Mouse (Mus musculus): ENCODE measurements at regions not wholly inside any gene's neighbourhood (a gene's known extent, or its start where the extent isn't known, plus 50 kb on each side); places are given as distances from the start of the nearest gene placed in this dataset.

GRCm38 (mm10) chr8:126165486-126166095 lies 132.8 kb upstream of the Slc35f3 start:
- no peaks in the 10 kb centered on the region for H3K4me1 ChIP-seq (ENCODE audit: control insufficient read depth in 1 of 2, insufficient read depth in 2 of 2)
- H3K36me3 ChIP-seq (replicated peaks in 1 of 2; ENCODE audit: control insufficient read depth in 1 of 2, insufficient read depth in 1 of 2, low read length in 1 of 2) = no peaks in the 10 kb centered on the region
- no peak overlapping the region for H3K27ac ChIP-seq (ENCODE audit: insufficient read depth, low read depth)
- no peak overlapping the region for H3K4me3 ChIP-seq (replicated peaks in 1 of 3; ENCODE audit: low read depth in 2 of 3, low read length in 2 of 3, poor library complexity in 1 of 3)
- dilution Hi-C loops (cut with MboI; ENCODE audit: extremely low pct_ligation_motif_present, extremely low pct_unique_long_range_greater_than_20kb, low sequenced_read_pairs) (no loop called here), in situ Hi-C loops (cut with MboI; ENCODE audit: low pct_ligation_motif_present, low pct_unique_long_range_greater_than_20kb, low sequenced_read_pairs) (no loop called here)
- no peaks in the 10 kb centered on the region for H3K9me3 ChIP-seq (replicated peaks; ENCODE audit: low read length)
- H3K9ac ChIP-seq (ENCODE audit: insufficient read depth, low read depth) = no peak overlapping the region
- H3K4me2 ChIP-seq (ENCODE audit: insufficient read depth, low read depth, poor library complexity, severe bottlenecking) = no peak overlapping the region
- no peak for DNase-seq (ENCODE audit: extremely low read depth)
- peaks cover 68% of the 10 kb centered on the region for H3K27me3 ChIP-seq (replicated peaks)
- TF ChIP-seq USF1 (IDR thresholded peaks at IDR 0.05; ENCODE audit: low read depth, low read length) (no peak), BHLHE40 (IDR thresholded peaks at IDR 0.05; ENCODE audit: low read depth, low read length) (no peak), POLR2A (IDR thresholded peaks at IDR 0.05; ENCODE audit: low read depth, low read length) (no peak), TBP (conservative IDR thresholded peaks at IDR 0.05; ENCODE audit: low read depth, low read length) (no peak), EP300 (IDR thresholded peaks at IDR 0.05; ENCODE audit: low read length) (no peak), ETS1 (conservative IDR thresholded peaks at IDR 0.05; ENCODE audit: low read depth, low read length) (no peak), POLR2AphosphoS2 (IDR thresholded peaks at IDR 0.05; ENCODE audit: low read depth, low read length) (no peak), RAD21 (IDR thresholded peaks at IDR 0.05; ENCODE audit: low read depth, low read length) (no peak), HCFC1 (IDR thresholded peaks at IDR 0.05; ENCODE audit: low read depth, low read length) (no peak), PAX5 (IDR thresholded peaks at IDR 0.05; ENCODE audit: low read length) (no peak), SMC3 (IDR thresholded peaks at IDR 0.05; ENCODE audit: low read depth, low read length) (no peak), RCOR1 (conservative IDR thresholded peaks at IDR 0.05; ENCODE audit: low read depth, low read length) (no peak), ZKSCAN1 (IDR thresholded peaks at IDR 0.05; ENCODE audit: borderline replicate concordance, low read depth, low read length) (no peak), JUND (conservative IDR thresholded peaks at IDR 0.05; ENCODE audit: low read depth, low read length) (no peak), MYC (IDR thresholded peaks at IDR 0.05; ENCODE audit: low read depth, low read length) (no peak), ELF1 (IDR thresholded peaks at IDR 0.05; ENCODE audit: low read depth, low read length) (no peak)
- no peaks in the 10 kb centered on the region for H3K79me2 ChIP-seq (replicated peaks; ENCODE audit: control insufficient read depth, extremely low read depth, insufficient read depth, poor library complexity, severe bottlenecking)

GRCm38 (mm10) chr8:126166394-126166793 lies 132.0 kb upstream of the Slc35f3 start:
- TF ChIP-seq CHD2 (IDR thresholded peaks at IDR 0.05; ENCODE audit: low read length) (no peak), JUND (conservative IDR thresholded peaks at IDR 0.05; ENCODE audit: low read depth, low read length) (no peak)
- Histone ChIP-seq H3K36me3 (replicated peaks in 1 of 2; ENCODE audit: control insufficient read depth in 1 of 2, insufficient read depth in 1 of 2, low read length in 1 of 2) (no peaks in the 10 kb centered on the region), H3K27ac (ENCODE audit: insufficient read depth, low read depth) (no peak overlapping the region), H3K4me2 (ENCODE audit: insufficient read depth, low read depth, poor library complexity, severe bottlenecking) (no peak overlapping the region), H3K27me3 (replicated peaks) (peaks cover 73% of the 10 kb centered on the region), H3K79me2 (replicated peaks; ENCODE audit: control insufficient read depth, extremely low read depth, insufficient read depth, poor library complexity, severe bottlenecking) (no peaks in the 10 kb centered on the region), H3K9me3 (replicated peaks; ENCODE audit: low read length) (no peaks in the 10 kb centered on the region), H3K4me3 (replicated peaks in 1 of 3; ENCODE audit: low read depth in 2 of 3, low read length in 2 of 3, poor library complexity in 1 of 3) (no peak overlapping the region), H3K9ac (ENCODE audit: insufficient read depth, low read depth) (no peak overlapping the region), H3K4me1 (ENCODE audit: control insufficient read depth in 1 of 2, insufficient read depth in 2 of 2) (no peaks in the 10 kb centered on the region)
- in situ Hi-C loops (cut with MboI; ENCODE audit: low pct_ligation_motif_present, low pct_unique_long_range_greater_than_20kb, low sequenced_read_pairs) (no loop called here), dilution Hi-C loops (cut with MboI; ENCODE audit: extremely low pct_ligation_motif_present, extremely low pct_unique_long_range_greater_than_20kb, low sequenced_read_pairs) (no loop called here)
- no peak for DNase-seq (ENCODE audit: extremely low read depth)

Data from CH12.LX (cell line).